Mouse (Mus musculus) MEL (cell line): ENCODE results near the gene Ppip5k2.

Experiments used
- CTCF ChIP-seq, 3 experiments: IDR thresholded peaks in 2 of 3; conservative IDR thresholded peaks in 1 of 3; 2 replicates each; pipeline ENCODE4 v1.5.1; 2011 to 2012; ENCODE audit warnings: low read length in 3 of 3, low read depth in 2 of 3, mild to moderate bottlenecking in 2 of 3, improper control_type of control experiment in 1 of 3, inconsistent platforms in 1 of 3, mixed read lengths in 1 of 3, moderate library complexity in 1 of 3; ENCODE audit not compliant: control insufficient read depth in 1 of 3, insufficient read depth in 1 of 3, poor library complexity in 1 of 3, severe bottlenecking in 1 of 3
- HCFC1 ChIP-seq: IDR thresholded peaks from 2 replicates; pipeline ENCODE4 v1.6.1; 2012; ENCODE audit warnings: low read depth, mild to moderate bottlenecking, inconsistent platforms, low read length, improper control_type of control experiment, moderate library complexity
- POLR2A ChIP-seq, 2 experiments: IDR thresholded peaks; 2 replicates each; pipeline ENCODE4 v1.6.1; 2011 to 2012; ENCODE audit warnings: low read length in 2 of 2, mild to moderate bottlenecking in 2 of 2, control low read depth in 1 of 2, improper control_type of control experiment in 1 of 2, low read depth in 1 of 2, moderate library complexity in 1 of 2; ENCODE audit not compliant: control insufficient read depth in 1 of 2, insufficient read depth in 1 of 2, poor library complexity in 1 of 2
- POLR2AphosphoS2 ChIP-seq: IDR thresholded peaks from 2 replicates; pipeline ENCODE4 v1.6.1; 2011; ENCODE audit warnings: low read length, improper control_type of control experiment
- TAL1 ChIP-seq: IDR thresholded peaks from 2 replicates; pipeline ENCODE4 v1.6.1; 2012; ENCODE audit warnings: mild to moderate bottlenecking, inconsistent platforms, low read length, moderate library complexity, mixed read lengths

GRCm38 (mm10) chr1:97726730-97727129 lies 43.5 kb downstream of the Ppip5k2 start:
- peak; percentile 49 to 72 (median 58) for TF ChIP-seq CTCF (IDR thresholded peaks at IDR 0.05 in 2 of 3, conservative IDR thresholded peaks at IDR 0.05 in 1 of 3; ENCODE audit: control insufficient read depth in 1 of 3, insufficient read depth in 1 of 3, low read depth in 2 of 3, low read length in 3 of 3, poor library complexity in 1 of 3, severe bottlenecking in 1 of 3)
- no peak for TF ChIP-seq POLR2A (IDR thresholded peaks at IDR 0.05; ENCODE audit: control insufficient read depth in 1 of 2, insufficient read depth in 1 of 2, low read depth in 1 of 2, low read length in 2 of 2, poor library complexity in 1 of 2)
- no peak for TF ChIP-seq HCFC1
- TF ChIP-seq POLR2AphosphoS2: no peak
- no peak for TF ChIP-seq TAL1
